Mouse (Mus musculus) embryonic facial prominence, embryonic 12.5 days (tissue): Measurements from ENCODE around the gene Ube3b. TPM values are rescaled to one million over a fixed set of nuclear protein-coding genes. Genes with fewer than 3 reads are reported as not detected.

Experiments
- ATAC-seq: fragments of 200-750 bp; cut with Nextera tagmentation; 2 replicates; pipeline ENCODE4 v1.8.0; 2017; ENCODE audit not compliant: insufficient number of reproducible peaks, insufficient read depth, low FRiP score, low TSS enrichment
- H3K27ac ChIP-seq: fragments of 300-500 bp; sonication (generic); 2 replicates; pipeline ENCODE4 v1.5.1; 2016; ENCODE audit warnings: mild to moderate bottlenecking
- H3K27me3 ChIP-seq: fragments of 300-500 bp; sonication (generic); 2 replicates; pipeline ENCODE4 v1.6.1; 2016; ENCODE audit warnings: mild to moderate bottlenecking, moderate library complexity
- H3K36me3 ChIP-seq: fragments of 300-500 bp; sonication (generic); 2 replicates; pipeline ENCODE4 v1.6.1; 2016; ENCODE audit warnings: mild to moderate bottlenecking
- H3K4me1 ChIP-seq: fragments of 300-500 bp; sonication (generic); 2 replicates; pipeline ENCODE4 v1.6.1; 2016
- H3K4me2 ChIP-seq: fragments of 300-500 bp; sonication (generic); replicated peaks from 2 replicates; pipeline ENCODE4 v1.6.1; 2016; ENCODE audit warnings: mild to moderate bottlenecking, moderate library complexity
- H3K4me3 ChIP-seq: fragments of 300-500 bp; sonication (generic); 2 replicates; pipeline ENCODE4 v1.5.1; 2016; ENCODE audit warnings: mild to moderate bottlenecking
- H3K9ac ChIP-seq: fragments of 300-500 bp; sonication (generic); 2 replicates; pipeline ENCODE4 v1.6.1; 2016; ENCODE audit warnings: mild to moderate bottlenecking, moderate library complexity
- H3K9me3 ChIP-seq: fragments of 300-500 bp; sonication (generic); 2 replicates; pipeline ENCODE4 v1.6.1; 2016; ENCODE audit warnings: mild to moderate bottlenecking, moderate library complexity
- WGBS: fragments of 180-500 bp; shearing (Covaris S2); methylation state at CpG from one replicate; pipeline ENCODE4 v1.1.7; 2016; 5-methylcytosine and 5-hydroxymethylcytosine counted together
- polyA plus RNA-seq: library from polyadenylated mRNA; unstranded; fragments of >200 nt; fragmentation: Nextera tagmentation; extraction: Ambion mirVana; gene quantifications from 2 replicates; pipeline ENCODE4 v1.2.1, GENCODE M21; 2016

The Ube3b gene
- polyA plus RNA-seq, 1 experiment from 2014 or later, result 50.4 TPM

GRCm38 (mm10) chr5:114365043-114365752, 15.2 kb upstream of the Ube3b start:
- Histone ChIP-seq H3K27ac (no peak overlapping the region), H3K4me2 (no peak overlapping the region), H3K27me3 (no peaks in the 10 kb centered on the region), H3K36me3 (peaks cover 97% of the 10 kb centered on the region), H3K9me3 (no peaks in the 10 kb centered on the region), H3K9ac (no peak overlapping the region), H3K4me3 (no peak overlapping the region), H3K4me1 (peaks cover 14% of the 10 kb centered on the region)
- WGBS, result 90% methylated on average over 23 of the region's 23 CpGs
- ATAC-seq, result 0 out of 2 replicates have a peak, but pooled peaks have one; percentile 29

DNA sequence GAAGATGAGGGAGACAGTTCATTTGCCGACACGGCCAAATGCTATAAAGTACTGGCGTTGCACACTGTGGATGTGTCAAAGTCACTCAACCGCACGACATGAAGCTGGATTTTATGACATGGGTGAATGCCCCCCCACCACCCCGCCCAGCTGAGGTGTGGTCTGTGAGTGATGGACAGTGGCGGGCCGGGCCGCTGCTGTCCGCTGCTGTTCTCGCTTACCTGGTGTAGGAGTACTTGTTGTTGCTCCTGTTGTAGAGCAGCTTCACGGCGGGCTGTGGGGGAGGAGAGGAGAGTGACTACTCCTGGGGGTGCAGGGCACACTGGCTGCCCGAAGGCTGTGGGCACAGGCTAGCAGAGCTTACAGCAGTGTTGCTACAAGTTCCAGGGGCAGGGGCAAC, 12.3 kb upstream of the Ube3b start:
- Histone ChIP-seq H3K4me1 (peaks cover 43% of the 10 kb centered on the region), H3K36me3 (peaks cover 78% of the 10 kb centered on the region), H3K4me2 (no peak overlapping the region), H3K4me3 (no peak overlapping the region), H3K9me3 (no peaks in the 10 kb centered on the region), H3K27me3 (no peaks in the 10 kb centered on the region), H3K27ac (no peak overlapping the region), H3K9ac (no peak overlapping the region)
- no peak for ATAC-seq
- WGBS, result 92% methylated on average over 14 of the region's 14 CpGs

DNA sequence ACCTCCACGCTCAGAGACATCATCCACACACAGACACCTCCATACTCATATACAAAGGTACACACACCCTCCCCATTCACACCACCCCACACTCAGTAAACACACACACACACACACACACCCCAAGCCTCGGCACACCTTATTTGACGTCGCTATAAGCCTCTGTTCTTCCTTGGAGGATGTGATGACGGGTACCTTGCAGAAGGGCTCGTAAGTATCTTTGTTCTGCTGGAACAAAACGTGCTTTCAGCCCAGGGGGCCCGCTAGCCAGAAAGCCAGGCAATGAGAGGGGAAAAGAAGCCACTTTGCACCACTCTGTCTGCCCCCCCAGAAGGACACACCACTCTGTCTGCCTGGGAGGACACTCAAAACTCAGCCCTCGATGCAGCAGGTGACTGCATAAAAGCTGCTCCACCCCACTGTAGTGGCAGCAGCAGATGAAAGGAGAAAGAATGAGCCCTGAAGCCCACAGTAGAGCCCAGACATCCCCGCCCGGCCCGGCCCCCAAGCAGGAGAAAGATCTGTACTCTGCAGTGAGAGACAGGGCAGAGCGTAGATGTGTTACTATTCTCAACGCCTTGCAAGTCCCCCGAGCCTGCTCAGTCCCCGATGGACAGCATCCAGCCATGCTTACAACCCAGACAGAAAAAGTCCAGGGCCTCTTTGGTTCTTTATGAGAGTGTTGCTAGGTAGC, 11.5 kb upstream of the Ube3b start:
- ATAC-seq, result no peak
- WGBS, result 88% methylated on average over 16 of the region's 16 CpGs
- Histone ChIP-seq H3K36me3 (peaks cover 78% of the 10 kb centered on the region), H3K4me1 (peaks cover 48% of the 10 kb centered on the region), H3K9me3 (no peaks in the 10 kb centered on the region), H3K4me2 (no peak overlapping the region), H3K4me3 (no peak overlapping the region), H3K27ac (peak overlapping the region; percentile 95), H3K9ac (no peak overlapping the region), H3K27me3 (no peaks in the 10 kb centered on the region)

DNA sequence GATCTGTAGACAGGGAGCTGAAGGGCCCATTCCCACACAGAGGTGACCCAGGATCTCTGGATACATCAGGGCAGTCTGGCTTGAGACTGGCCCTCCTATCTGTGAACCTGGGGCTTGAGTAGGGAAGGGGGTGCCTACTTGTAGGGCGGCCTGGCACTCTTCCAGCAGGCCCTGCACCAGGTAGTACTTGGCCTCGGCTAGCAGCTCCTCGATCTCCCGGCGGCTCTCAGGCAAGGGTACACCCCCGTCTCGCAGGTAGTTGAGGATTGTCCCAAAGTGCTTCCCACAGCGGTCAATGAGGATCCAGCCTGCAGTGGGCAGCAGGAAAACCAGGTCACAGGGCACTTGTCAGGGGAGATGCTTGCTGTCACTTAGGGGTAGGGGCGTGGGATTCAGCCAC, 10.5 kb upstream of the Ube3b start:
- no peak overlapping the region for H3K9ac ChIP-seq
- H3K4me3 ChIP-seq, result no peak overlapping the region
- peaks cover 48% of the 10 kb centered on the region for H3K4me1 ChIP-seq
- no peaks in the 10 kb centered on the region for H3K27me3 ChIP-seq
- no peak for ATAC-seq
- H3K9me3 ChIP-seq, result no peaks in the 10 kb centered on the region
- H3K4me2 ChIP-seq, result peak overlapping the region; percentile 29
- WGBS, result 50% methylated on average over 9 of the region's 9 CpGs
- peak overlapping the region; percentile 95 for H3K27ac ChIP-seq
- H3K36me3 ChIP-seq, result peaks cover 78% of the 10 kb centered on the region

- H3K27me3 ChIP-seq, result no peaks in the 10 kb centered on the region
- H3K4me2 ChIP-seq, result peak overlapping the region; percentile 29
- peaks cover 48% of the 10 kb centered on the region for H3K4me1 ChIP-seq
- H3K9me3 ChIP-seq, result no peaks in the 10 kb centered on the region
- H3K27ac ChIP-seq, result peak overlapping the region; percentile 95
- H3K36me3 ChIP-seq, result peaks cover 78% of the 10 kb centered on the region
- WGBS, result 23% methylated on average over 9 of the region's 9 CpGs
- H3K9ac ChIP-seq, result 0 out of 2 replicates have a peak overlapping the region, but pooled peaks have one; percentile 11
- ATAC-seq, result peak; percentile 61
- H3K4me3 ChIP-seq, result no peak overlapping the region
These were observed 10.0 kb upstream of the Ube3b start for GRCm38 (mm10) chr5:114370371-114370776.

DNA sequence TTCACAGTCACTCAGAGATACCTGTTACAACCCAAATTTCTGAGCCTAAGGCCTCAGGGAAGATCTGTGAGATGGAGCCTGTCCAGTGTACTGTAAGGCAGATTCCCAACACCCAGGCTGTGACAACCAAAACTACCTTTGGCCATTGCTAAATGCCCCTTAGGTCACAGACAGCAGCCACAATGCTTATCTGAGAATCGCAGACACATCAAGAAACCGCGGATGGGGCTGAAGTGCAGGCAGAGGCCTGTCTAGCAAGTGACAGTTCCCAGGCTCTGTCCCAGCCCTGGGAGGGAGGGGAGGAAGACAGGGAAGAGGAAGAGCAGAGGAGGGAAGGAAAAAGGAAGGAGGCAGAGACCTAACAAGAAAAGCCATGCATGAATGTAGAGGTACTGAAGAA, 9.1 kb upstream of the Ube3b start:
- 46% methylated on average over 3 of the region's 3 CpGs for WGBS
- no peak overlapping the region for H3K4me3 ChIP-seq
- H3K9ac ChIP-seq, result peak overlapping the region; percentile 11; the same call in 1 of the 2 replicates
- peaks cover 73% of the 10 kb centered on the region for H3K36me3 ChIP-seq
- H3K4me1 ChIP-seq, result peaks cover 50% of the 10 kb centered on the region
- no peaks in the 10 kb centered on the region for H3K27me3 ChIP-seq
- H3K27ac ChIP-seq, result peak overlapping the region; percentile 95
- no peak for ATAC-seq
- no peaks in the 10 kb centered on the region for H3K9me3 ChIP-seq
- H3K4me2 ChIP-seq, result peak overlapping the region; percentile 24; the same call in 1 of the 2 replicates

DNA sequence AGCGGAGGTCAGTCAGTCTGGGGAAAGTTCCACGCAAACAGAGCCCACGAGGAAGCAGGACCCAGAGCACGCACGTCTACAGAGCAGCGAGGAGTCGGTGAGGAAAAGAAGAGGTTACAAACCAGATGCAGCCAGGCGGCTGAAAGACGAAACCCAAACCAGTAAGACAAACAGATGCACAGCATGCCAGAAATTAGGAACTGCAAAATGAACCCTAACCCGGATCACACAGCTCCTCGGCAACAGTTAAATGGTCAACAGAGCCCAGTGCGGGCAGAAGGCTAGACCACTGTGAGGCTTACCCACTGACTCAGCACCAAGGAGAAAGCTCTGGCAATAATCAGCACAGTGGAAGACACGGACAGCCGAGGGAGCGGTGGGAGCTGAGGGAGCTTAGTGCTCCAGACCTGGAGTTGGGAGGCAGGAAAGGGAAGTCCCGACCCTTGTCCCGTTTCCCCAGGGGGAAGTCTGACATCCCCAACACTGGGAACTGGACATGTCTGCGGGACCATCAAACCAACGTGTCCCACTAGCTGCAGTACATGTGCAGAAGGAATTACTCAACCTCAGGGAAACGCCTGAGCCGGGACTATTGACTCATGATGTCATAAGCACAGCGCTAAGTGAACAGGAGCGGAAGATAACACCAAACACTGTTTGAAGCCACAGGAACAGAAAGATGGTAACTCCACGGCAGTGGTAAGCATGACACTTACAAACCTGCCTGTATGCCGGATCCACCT, 8.5 kb upstream of the Ube3b start:
- no peak overlapping the region for H3K9ac ChIP-seq
- 36% methylated on average over 25 of the region's 25 CpGs for WGBS

GRCm38 (mm10) chr5:114372565-114372964, 7.8 kb upstream of the Ube3b start:
- Histone ChIP-seq H3K4me1 (peaks cover 57% of the 10 kb centered on the region), H3K9me3 (no peaks in the 10 kb centered on the region), H3K27ac (peak overlapping the region; percentile 95), H3K4me2 (no peak overlapping the region; the same call in 1 of the 2 replicates), H3K27me3 (no peaks in the 10 kb centered on the region), H3K9ac (no peak overlapping the region), H3K4me3 (no peak overlapping the region), H3K36me3 (peaks cover 63% of the 10 kb centered on the region)
- 38% methylated on average over 11 of the region's 11 CpGs for WGBS
- no peak for ATAC-seq

More for the DNA sequence above, 8.5 kb upstream of the Ube3b start:
- Histone ChIP-seq H3K4me1 (peaks cover 55% of the 10 kb centered on the region), H3K27me3 (no peaks in the 10 kb centered on the region), H3K4me2 (peak overlapping the region; percentile 24; the same call in 1 of the 2 replicates), H3K27ac (peak overlapping the region; percentile 95), H3K36me3 (peaks cover 70% of the 10 kb centered on the region), H3K9me3 (no peaks in the 10 kb centered on the region), H3K4me3 (no peak overlapping the region)
- ATAC-seq, result no peak

DNA sequence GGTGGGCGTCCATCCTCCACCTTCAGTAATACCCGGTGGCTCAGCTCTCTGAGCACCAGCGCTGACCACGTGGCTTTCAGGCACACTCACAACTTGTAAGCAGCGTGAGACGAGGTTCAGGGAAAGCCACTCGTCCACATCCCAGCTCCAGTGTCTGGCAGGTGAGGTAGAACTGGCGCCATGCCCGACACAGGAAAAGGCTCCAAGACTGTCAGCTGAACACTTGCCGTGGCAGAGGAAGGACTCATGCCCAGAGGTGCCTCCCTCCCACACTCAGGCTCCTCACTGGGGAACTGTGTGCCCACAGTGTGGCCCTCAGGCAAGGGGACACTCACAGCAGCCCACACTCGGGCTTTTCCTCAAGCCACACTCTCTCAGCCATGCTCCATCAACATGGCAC, 7.2 kb upstream of the Ube3b start:
- Histone ChIP-seq H3K27ac (peak overlapping the region; percentile 95), H3K36me3 (peaks cover 57% of the 10 kb centered on the region), H3K9ac (peak overlapping the region; percentile 30; the same call in 1 of the 2 replicates), H3K4me3 (no peak overlapping the region), H3K27me3 (no peaks in the 10 kb centered on the region), H3K9me3 (no peaks in the 10 kb centered on the region), H3K4me1 (peaks cover 63% of the 10 kb centered on the region), H3K4me2 (no peak overlapping the region; the same call in 1 of the 2 replicates)
- ATAC-seq, result no peak
- 68% methylated on average over 11 of the region's 11 CpGs for WGBS

DNA sequence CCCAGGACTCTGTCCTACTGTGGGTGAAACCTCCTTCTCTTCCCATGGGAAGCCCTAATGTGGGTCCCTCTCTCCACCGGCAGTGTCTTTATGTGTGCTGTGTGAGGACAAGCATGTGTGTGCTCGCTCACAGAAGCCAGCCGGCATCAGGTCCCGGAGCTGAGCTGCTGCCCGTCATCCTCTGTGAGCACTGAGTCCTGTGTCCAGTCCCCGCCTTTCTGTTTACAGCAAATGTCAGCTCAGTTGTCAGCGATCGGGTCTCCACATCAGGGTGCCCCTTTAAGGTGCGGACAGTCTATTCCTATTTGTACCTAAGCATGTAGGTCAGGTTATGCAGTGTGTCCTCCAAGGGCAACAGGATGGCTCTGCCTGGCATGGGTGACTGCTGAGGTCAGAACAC, 6.8 kb upstream of the Ube3b start:
- Histone ChIP-seq H3K4me1 (peaks cover 65% of the 10 kb centered on the region), H3K4me3 (no peak overlapping the region), H3K27me3 (no peaks in the 10 kb centered on the region), H3K36me3 (peaks cover 53% of the 10 kb centered on the region), H3K9me3 (no peaks in the 10 kb centered on the region), H3K4me2 (no peak overlapping the region), H3K27ac (0 out of 2 replicates have a peak overlapping the region, but pooled peaks have one; percentile 95), H3K9ac (peak overlapping the region; percentile 30; the same call in 1 of the 2 replicates)
- WGBS, result 80% methylated on average over 9 of the region's 9 CpGs
- ATAC-seq, result no peak

DNA sequence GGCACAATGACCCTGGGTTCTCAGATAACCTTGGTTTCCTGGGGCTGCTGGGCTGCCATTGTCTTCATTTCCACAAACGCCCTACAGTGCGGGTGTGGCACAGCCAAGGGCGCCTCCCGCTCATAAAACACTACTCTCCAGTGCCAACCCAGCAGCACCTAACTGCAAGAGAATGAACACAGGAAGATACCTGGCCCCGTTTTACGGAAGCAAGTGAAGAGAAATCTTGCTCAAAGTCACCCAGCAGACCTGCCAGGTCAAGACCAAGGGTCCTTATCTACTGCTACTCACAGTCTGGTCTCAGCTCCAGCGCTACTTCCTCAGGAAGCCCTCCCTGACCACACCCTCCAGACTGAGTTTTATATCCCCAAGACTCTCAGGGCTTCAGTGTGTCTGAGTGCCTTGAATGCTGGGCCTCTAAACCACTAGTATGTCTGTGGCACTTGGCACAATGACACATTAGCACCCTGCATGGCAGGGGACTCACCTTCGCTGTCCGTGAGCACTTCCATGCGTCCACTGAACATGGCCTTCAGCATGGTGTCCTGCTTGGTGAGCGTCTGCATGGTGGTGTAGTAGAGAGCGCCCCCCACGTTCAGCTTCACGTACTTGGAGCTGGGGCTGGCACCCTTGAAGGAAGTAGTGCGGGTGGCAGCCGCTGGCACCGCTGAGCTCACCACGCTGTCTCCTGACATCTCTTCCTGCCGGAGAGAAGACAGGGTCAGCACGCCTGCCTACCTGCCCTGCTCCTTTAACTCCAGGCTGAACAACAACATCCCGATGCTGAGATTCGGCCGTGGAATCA, 5.8 kb upstream of the Ube3b start:
- Histone ChIP-seq H3K4me2 (no peak overlapping the region), H3K27ac (no peak overlapping the region), H3K4me1 (peaks cover 67% of the 10 kb centered on the region), H3K9ac (no peak overlapping the region), H3K36me3 (peaks cover 43% of the 10 kb centered on the region), H3K9me3 (no peaks in the 10 kb centered on the region), H3K4me3 (no peak overlapping the region), H3K27me3 (no peaks in the 10 kb centered on the region)
- no peak for ATAC-seq
- WGBS, result 88% methylated on average over 23 of the region's 23 CpGs
